Mouse (Mus musculus): ENCODE measurements around the gene Rab3ip. TPM values are rescaled to one million over a fixed set of nuclear protein-coding genes. Genes with fewer than 3 reads are reported as not detected.

Gene Rab3ip
- polyA plus RNA-seq, 1 experiment, result 29.1 TPM

GRCm38 (mm10) chr10:116972509-116972908 is 21.9 kb upstream of the Rab3ip start, which contains the start of gene Gm10271:
Gene Gm10271 (minus strand): TSS chr10:116972609.
- Histone ChIP-seq H3K4me2 (ENCODE audit: low read depth) (no peak within 1 kb of the TSS), H3K27me3 (ENCODE audit: control insufficient read depth, insufficient read depth, insufficient read length) (no peaks in the 10 kb centered on the region), H3K36me3 (ENCODE audit: control insufficient read depth, insufficient read depth) (no peaks in the 10 kb centered on the region), H3K79me2 (ENCODE audit: control insufficient read depth, insufficient read depth) (no peaks in the 10 kb centered on the region), H3ac (ENCODE audit: control insufficient read depth, insufficient read length) (no peak within 1 kb of the TSS), H3K4me3 (no peak within 1 kb of the TSS)
- TF ChIP-seq USF1 (IDR thresholded peaks at IDR 0.05; ENCODE audit: low read depth) (no peak), TCF3 (IDR thresholded peaks at IDR 0.05; ENCODE audit: insufficient read length, low read depth) (no peak), CEBPB (IDR thresholded peaks at IDR 0.05; ENCODE audit: insufficient read depth, poor library complexity, severe bottlenecking) (no peak), REST (IDR thresholded peaks at IDR 0.05; ENCODE audit: insufficient read depth, insufficient read length) (no peak), MYOG (IDR thresholded peaks at IDR 0.05; ENCODE audit: control insufficient read depth in 1 of 3, insufficient read depth in 1 of 3, insufficient read length in 2 of 3, low read depth in 2 of 3) (no peak), TCF12 (IDR thresholded peaks at IDR 0.05; ENCODE audit: insufficient read depth, poor library complexity, severe bottlenecking) (no peak)

GRCm38 (mm10) chr10:116968741-116969140 is 18.2 kb upstream of the Rab3ip start:
- H3K79me2 ChIP-seq (ENCODE audit: control insufficient read depth, insufficient read depth), result no peaks in the 10 kb centered on the region
- H3K36me3 ChIP-seq (ENCODE audit: control insufficient read depth, insufficient read depth), result no peaks in the 10 kb centered on the region
- H3K4me2 ChIP-seq (ENCODE audit: low read depth), result no peak overlapping the region
- TF ChIP-seq TCF3 (IDR thresholded peaks at IDR 0.05; ENCODE audit: insufficient read length, low read depth) (no peak), E2F4 (IDR thresholded peaks at IDR 0.05; ENCODE audit: insufficient read depth) (no peak), CEBPB (IDR thresholded peaks at IDR 0.05; ENCODE audit: insufficient read depth, poor library complexity, severe bottlenecking) (no peak), TCF12 (IDR thresholded peaks at IDR 0.05; ENCODE audit: insufficient read depth, poor library complexity, severe bottlenecking) (no peak), MYOG (IDR thresholded peaks at IDR 0.05; ENCODE audit: control insufficient read depth in 1 of 3, insufficient read depth in 1 of 3, insufficient read length in 2 of 3, low read depth in 2 of 3) (no peak), USF1 (IDR thresholded peaks at IDR 0.05; ENCODE audit: low read depth) (no peak), REST (IDR thresholded peaks at IDR 0.05; ENCODE audit: insufficient read depth, insufficient read length) (no peak), SRF (IDR thresholded peaks at IDR 0.05; ENCODE audit: control insufficient read depth, insufficient read length, low read depth) (no peak), MAX (IDR thresholded peaks at IDR 0.05; ENCODE audit: low read depth) (no peak), POLR2AphosphoS2 (IDR thresholded peaks at IDR 0.05; ENCODE audit: insufficient read length, low read depth) (no peak)
- H3K4me3 ChIP-seq, result no peak overlapping the region
- H3ac ChIP-seq (ENCODE audit: control insufficient read depth, insufficient read length), result no peak overlapping the region
- no peaks in the 10 kb centered on the region for H3K27me3 ChIP-seq (ENCODE audit: control insufficient read depth, insufficient read depth, insufficient read length)

- no peaks in the 10 kb centered on the region for H3K36me3 ChIP-seq (ENCODE audit: control insufficient read depth, insufficient read depth)
- H3K27me3 ChIP-seq (ENCODE audit: control insufficient read depth, insufficient read depth, insufficient read length), result no peaks in the 10 kb centered on the region
Observed at GRCm38 (mm10) chr10:116966065-116966464, 15.5 kb upstream of the Rab3ip start.

GRCm38 (mm10) chr10:116965297-116965696 is 14.7 kb upstream of the Rab3ip start:
- H3ac ChIP-seq (ENCODE audit: control insufficient read depth, insufficient read length), result no peak overlapping the region
- peak overlapping the region; percentile 25 for H3K4me2 ChIP-seq (ENCODE audit: low read depth)

More at GRCm38 (mm10) chr10:116966065-116966464, 15.5 kb upstream of the Rab3ip start:
- H3K4me3 ChIP-seq, result no peak overlapping the region
- TF ChIP-seq TCF12 (IDR thresholded peaks at IDR 0.05; ENCODE audit: insufficient read depth, poor library complexity, severe bottlenecking), result no peak
- no peak for TF ChIP-seq USF1 (IDR thresholded peaks at IDR 0.05; ENCODE audit: low read depth)
- TF ChIP-seq POLR2A (IDR thresholded peaks at IDR 0.05; ENCODE audit: insufficient read length, low read depth), result no peak
- TF ChIP-seq TCF3 (IDR thresholded peaks at IDR 0.05; ENCODE audit: insufficient read length, low read depth), result no peak
- no peak for TF ChIP-seq POLR2AphosphoS2 (IDR thresholded peaks at IDR 0.05; ENCODE audit: insufficient read length, low read depth)
- no peak for TF ChIP-seq MYOD1 (IDR thresholded peaks at IDR 0.05; ENCODE audit: control insufficient read depth in 1 of 3, insufficient read length in 2 of 3, low read depth in 2 of 3)
- no peak for TF ChIP-seq REST (IDR thresholded peaks at IDR 0.05; ENCODE audit: insufficient read depth, insufficient read length)
- no peak for TF ChIP-seq CEBPB (IDR thresholded peaks at IDR 0.05; ENCODE audit: insufficient read depth, poor library complexity, severe bottlenecking)
- no peak for TF ChIP-seq MAX (IDR thresholded peaks at IDR 0.05; ENCODE audit: low read depth)
- no peak for TF ChIP-seq E2F4 (IDR thresholded peaks at IDR 0.05; ENCODE audit: insufficient read depth)
- no peak for TF ChIP-seq SRF (IDR thresholded peaks at IDR 0.05; ENCODE audit: control insufficient read depth, insufficient read length, low read depth)
- no peak for TF ChIP-seq MYOG (IDR thresholded peaks at IDR 0.05; ENCODE audit: control insufficient read depth in 1 of 3, insufficient read depth in 1 of 3, insufficient read length in 2 of 3, low read depth in 2 of 3)
- no peak overlapping the region for H3ac ChIP-seq (ENCODE audit: control insufficient read depth, insufficient read length)
- H3K79me2 ChIP-seq (ENCODE audit: control insufficient read depth, insufficient read depth), result no peaks in the 10 kb centered on the region
- no peak overlapping the region for H3K4me2 ChIP-seq (ENCODE audit: low read depth)

GRCm38 (mm10) chr10:116964571-116964970 is 14.0 kb upstream of the Rab3ip start:
- no peak for TF ChIP-seq E2F4 (IDR thresholded peaks at IDR 0.05; ENCODE audit: insufficient read depth)
- TF ChIP-seq MYOD1 (IDR thresholded peaks at IDR 0.05; ENCODE audit: control insufficient read depth in 1 of 3, insufficient read length in 2 of 3, low read depth in 2 of 3), result no peak
- no peak for TF ChIP-seq CEBPB (IDR thresholded peaks at IDR 0.05; ENCODE audit: insufficient read depth, poor library complexity, severe bottlenecking)
- TF ChIP-seq MAX (IDR thresholded peaks at IDR 0.05; ENCODE audit: low read depth), result no peak
- no peak for TF ChIP-seq TCF3 (IDR thresholded peaks at IDR 0.05; ENCODE audit: insufficient read length, low read depth)
- no peak for TF ChIP-seq USF1 (IDR thresholded peaks at IDR 0.05; ENCODE audit: low read depth)
- TF ChIP-seq SRF (IDR thresholded peaks at IDR 0.05; ENCODE audit: control insufficient read depth, insufficient read length, low read depth), result no peak
- TF ChIP-seq POLR2A (IDR thresholded peaks at IDR 0.05; ENCODE audit: insufficient read length, low read depth), result no peak
- TF ChIP-seq MYOG (IDR thresholded peaks at IDR 0.05; ENCODE audit: control insufficient read depth in 1 of 3, insufficient read depth in 1 of 3, insufficient read length in 2 of 3, low read depth in 2 of 3), result no peak
- no peak for TF ChIP-seq TCF12 (IDR thresholded peaks at IDR 0.05; ENCODE audit: insufficient read depth, poor library complexity, severe bottlenecking)
- no peak for TF ChIP-seq REST (IDR thresholded peaks at IDR 0.05; ENCODE audit: insufficient read depth, insufficient read length)
- no peak for TF ChIP-seq POLR2AphosphoS2 (IDR thresholded peaks at IDR 0.05; ENCODE audit: insufficient read length, low read depth)
- Histone ChIP-seq H3K79me2 (ENCODE audit: control insufficient read depth, insufficient read depth) (no peaks in the 10 kb centered on the region), H3ac (ENCODE audit: control insufficient read depth, insufficient read length) (no peak overlapping the region), H3K36me3 (ENCODE audit: control insufficient read depth, insufficient read depth) (no peaks in the 10 kb centered on the region), H3K4me3 (no peak overlapping the region), H3K4me2 (ENCODE audit: low read depth) (no peak overlapping the region), H3K27me3 (ENCODE audit: control insufficient read depth, insufficient read depth, insufficient read length) (no peaks in the 10 kb centered on the region)

More at GRCm38 (mm10) chr10:116965297-116965696, 14.7 kb upstream of the Rab3ip start:
- Histone ChIP-seq H3K36me3 (ENCODE audit: control insufficient read depth, insufficient read depth) (no peaks in the 10 kb centered on the region), H3K79me2 (ENCODE audit: control insufficient read depth, insufficient read depth) (no peaks in the 10 kb centered on the region), H3K4me3 (no peak overlapping the region), H3K27me3 (ENCODE audit: control insufficient read depth, insufficient read depth, insufficient read length) (no peaks in the 10 kb centered on the region)
- TF ChIP-seq POLR2AphosphoS2 (IDR thresholded peaks at IDR 0.05; ENCODE audit: insufficient read length, low read depth) (no peak), REST (IDR thresholded peaks at IDR 0.05; ENCODE audit: insufficient read depth, insufficient read length) (no peak)
